Mouse (Mus musculus): ENCODE measurements around the gene Alox8. TPM values are rescaled to one million over a fixed set of nuclear protein-coding genes. Genes with fewer than 3 reads are reported as not detected.

The Alox8 gene
- polyA plus RNA-seq, 1 experiment from 2014 or later: 0.09 TPM

GRCm38 (mm10) chr11:69174722-69175121, 22.9 kb downstream of the Alox8 start:
- no peak overlapping the region for H3K4me2 ChIP-seq (replicated peaks)
- no peak overlapping the region for H3K9ac ChIP-seq
- no peaks in the 10 kb centered on the region for H3K4me1 ChIP-seq
- no peak overlapping the region for H3K4me3 ChIP-seq
- H3K27ac ChIP-seq: no peak overlapping the region
- 86% methylated on average over 7 of the region's 7 CpGs for WGBS
- no peak for ATAC-seq (ENCODE audit: low FRiP score, low read depth)
- H3K9me3 ChIP-seq: no peaks in the 10 kb centered on the region
- no peaks in the 10 kb centered on the region for H3K36me3 ChIP-seq
- H3K27me3 ChIP-seq (replicated peaks): peaks cover 4% of the 10 kb centered on the region; the same call in 1 of the 2 replicates

DNA sequence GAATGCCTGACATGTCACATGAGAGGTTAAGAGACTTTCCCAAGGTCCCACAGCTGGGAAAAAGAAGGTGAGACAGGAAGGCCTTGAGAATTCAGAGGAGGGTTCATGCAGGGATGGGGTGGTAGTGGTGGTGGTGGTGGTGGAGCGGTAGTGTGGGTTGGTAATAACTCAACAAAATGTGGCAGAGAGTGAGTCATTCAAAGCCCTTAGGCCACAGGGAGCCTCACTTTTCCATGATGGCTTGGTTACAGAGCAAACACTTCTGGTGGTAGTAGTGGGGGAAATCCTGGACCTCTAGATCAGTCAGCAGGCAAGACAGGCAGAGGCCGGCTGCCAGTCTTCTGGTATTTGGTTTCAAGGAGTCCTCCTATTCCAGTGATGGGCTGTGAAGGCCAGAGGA, 25.0 kb downstream of the Alox8 start:
- no peaks in the 10 kb centered on the region for H3K36me3 ChIP-seq
- no peak overlapping the region for H3K27ac ChIP-seq
- no peak overlapping the region for H3K4me3 ChIP-seq
- peaks cover 4% of the 10 kb centered on the region; the same call in 1 of the 2 replicates for H3K27me3 ChIP-seq (replicated peaks)
- no peak overlapping the region for H3K9ac ChIP-seq
- H3K4me2 ChIP-seq (replicated peaks): no peak overlapping the region
- H3K4me1 ChIP-seq: no peaks in the 10 kb centered on the region
- 84% methylated on average over 2 of the region's 2 CpGs for WGBS
- no peak for ATAC-seq (ENCODE audit: low FRiP score, low read depth)
- no peaks in the 10 kb centered on the region for H3K9me3 ChIP-seq

DNA sequence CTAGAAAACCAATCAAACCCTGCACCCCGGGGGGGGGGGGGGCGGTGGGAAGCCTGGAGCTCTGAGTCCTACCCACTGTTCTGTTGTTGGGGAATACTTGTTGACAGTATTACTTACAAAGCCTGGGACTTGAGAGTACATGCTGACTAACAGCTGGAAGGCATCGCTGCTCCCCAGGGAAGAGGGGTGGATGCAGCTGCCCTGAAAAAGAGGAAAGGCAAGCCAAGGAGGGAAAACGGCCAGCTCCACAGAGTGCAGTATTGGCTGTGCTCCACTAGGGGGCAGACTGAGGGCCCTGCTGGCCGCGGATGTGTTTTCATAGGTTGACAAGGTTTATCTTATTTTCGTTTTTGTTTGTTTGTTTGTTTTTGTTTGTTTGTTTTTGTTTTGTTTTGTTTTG, 26.0 kb downstream of the Alox8 start:
- H3K4me3 ChIP-seq: no peak overlapping the region
- H3K9ac ChIP-seq: no peak overlapping the region
- H3K4me1 ChIP-seq: no peaks in the 10 kb centered on the region
- no peaks in the 10 kb centered on the region for H3K36me3 ChIP-seq
- H3K27ac ChIP-seq: no peak overlapping the region
- no peak for ATAC-seq (ENCODE audit: low FRiP score, low read depth)
- H3K27me3 ChIP-seq (replicated peaks): peaks cover 4% of the 10 kb centered on the region; the same call in 1 of the 2 replicates
- no peaks in the 10 kb centered on the region for H3K9me3 ChIP-seq
- 33% methylated on average over 7 of the region's 7 CpGs for WGBS
- H3K4me2 ChIP-seq (replicated peaks): no peak overlapping the region

DNA sequence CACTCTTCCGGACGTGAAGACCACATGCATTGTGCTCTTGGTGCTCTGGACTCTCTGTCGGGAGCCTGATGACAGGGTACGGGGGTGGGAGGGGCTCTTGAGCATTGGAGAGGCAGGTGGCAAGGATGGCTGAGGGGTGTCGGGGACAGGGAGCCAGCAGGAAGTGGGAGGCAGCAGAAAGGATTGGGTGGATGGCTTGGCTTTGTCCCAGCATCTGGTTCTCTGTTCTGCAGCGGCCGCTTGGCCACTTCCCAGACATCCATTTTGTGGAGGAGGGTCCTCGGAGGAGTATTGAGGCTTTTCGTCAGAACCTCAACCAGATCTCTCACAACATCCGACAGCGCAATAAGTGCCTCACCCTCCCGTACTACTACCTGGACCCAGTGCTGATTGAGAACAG, 28.3 kb downstream of the Alox8 start:
- no peaks in the 10 kb centered on the region for H3K4me1 ChIP-seq

GRCm38 (mm10) chr11:69156800-69157199, 40.8 kb downstream of the Alox8 start, which contains the start of gene Alox12b:
Gene Alox12b, plus strand, starts transcription at chr11:69156989.
- Histone ChIP-seq H3K9ac (0 out of 2 replicates have a peak within 1 kb of the TSS, but pooled peaks have one; percentile 33), H3K27ac (no peak within 1 kb of the TSS), H3K4me1 (peaks cover 8% of the 10 kb centered on the region), H3K4me3 (peak within 1 kb of the TSS; percentile 17; the same call in 1 of the 2 replicates), H3K27me3 (replicated peaks) (peaks cover 21% of the 10 kb centered on the region), H3K36me3 (no peaks in the 10 kb centered on the region), H3K4me2 (replicated peaks) (peak within 1 kb of the TSS; percentile 54), H3K9me3 (no peaks in the 10 kb centered on the region)
- WGBS: 5% methylated on average over 18 of the region's 18 CpGs
- peak; percentile 56; the same call in 1 of the 2 replicates for ATAC-seq (ENCODE audit: low FRiP score, low read depth)

More for the DNA sequence above, 28.3 kb downstream of the Alox8 start:
- H3K27me3 ChIP-seq (replicated peaks): peaks cover 4% of the 10 kb centered on the region; the same call in 1 of the 2 replicates
- no peaks in the 10 kb centered on the region for H3K36me3 ChIP-seq
- no peaks in the 10 kb centered on the region for H3K9me3 ChIP-seq
- ATAC-seq (ENCODE audit: low FRiP score, low read depth): no peak
- no peak overlapping the region for H3K27ac ChIP-seq
- no peak overlapping the region for H3K9ac ChIP-seq
- WGBS: 93% methylated on average over 12 of the region's 12 CpGs
- H3K4me3 ChIP-seq: no peak overlapping the region
- H3K4me2 ChIP-seq (replicated peaks): no peak overlapping the region

DNA sequence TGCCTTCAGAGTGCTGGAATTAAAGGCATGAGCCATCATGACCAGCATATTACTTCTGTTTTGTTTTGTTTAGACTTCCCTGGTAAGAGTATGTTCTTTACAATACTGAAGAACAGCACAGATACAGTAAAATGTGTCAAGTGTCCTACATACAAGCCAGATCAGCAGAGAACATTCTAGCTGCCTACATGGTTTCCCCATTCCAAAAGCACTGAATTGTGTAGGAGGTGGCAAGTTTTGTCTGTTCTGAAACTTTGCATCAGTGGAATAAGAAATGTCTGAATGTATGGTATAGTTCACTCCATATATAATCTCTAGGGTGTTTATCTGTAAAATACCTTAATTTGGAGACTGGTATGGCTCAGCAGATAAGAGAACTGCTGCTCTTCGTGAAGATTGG, 42.3 kb downstream of the Alox8 start:
- Histone ChIP-seq H3K27me3 (replicated peaks) (peaks cover 26% of the 10 kb centered on the region), H3K9ac (no peak overlapping the region)
- 57% methylated on average over 1 of the region's 1 CpGs for WGBS

DNA sequence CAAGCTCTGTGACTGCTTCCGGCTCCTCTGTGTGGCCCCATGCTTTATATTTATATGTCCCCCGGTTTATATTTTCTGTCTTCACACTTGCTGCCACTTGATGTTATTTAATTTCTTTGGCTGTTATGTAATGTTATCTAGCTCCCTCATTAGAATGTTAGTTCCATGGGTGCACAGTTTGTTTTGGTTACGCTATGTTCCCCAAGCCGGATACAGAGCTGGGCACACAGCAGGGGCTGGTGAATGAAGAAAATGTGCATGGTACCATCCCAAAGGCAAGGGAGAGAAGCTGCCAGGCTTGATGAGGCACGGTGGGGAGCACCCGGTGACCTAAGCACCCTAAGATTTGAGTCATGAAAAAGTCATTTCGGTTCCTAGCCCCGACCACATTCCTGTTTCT, 43.8 kb downstream of the Alox8 start:
- no peak overlapping the region for H3K27ac ChIP-seq
- no peak for ATAC-seq (ENCODE audit: low FRiP score, low read depth)
- H3K9me3 ChIP-seq: no peaks in the 10 kb centered on the region
- no peak overlapping the region for H3K4me3 ChIP-seq
- H3K4me1 ChIP-seq: peaks cover 11% of the 10 kb centered on the region
- peaks cover 26% of the 10 kb centered on the region for H3K27me3 ChIP-seq (replicated peaks)
- H3K9ac ChIP-seq: no peak overlapping the region
- 86% methylated on average over 8 of the region's 8 CpGs for WGBS
- no peak overlapping the region for H3K4me2 ChIP-seq (replicated peaks)
- H3K36me3 ChIP-seq: no peaks in the 10 kb centered on the region

More for the DNA sequence above, 42.3 kb downstream of the Alox8 start:
- Histone ChIP-seq H3K4me3 (no peak overlapping the region), H3K27ac (no peak overlapping the region), H3K9me3 (no peaks in the 10 kb centered on the region), H3K4me2 (replicated peaks) (no peak overlapping the region), H3K36me3 (no peaks in the 10 kb centered on the region), H3K4me1 (peaks cover 11% of the 10 kb centered on the region)
- no peak for ATAC-seq (ENCODE audit: low FRiP score, low read depth)

- Histone ChIP-seq H3K9ac (no peak overlapping the region), H3K27me3 (replicated peaks) (0 out of 2 replicates have a peak, but pooled peaks cover 9% of the 10 kb centered on the region), H3K36me3 (no peaks in the 10 kb centered on the region), H3K27ac (no peak overlapping the region), H3K4me2 (replicated peaks) (peak overlapping the region; percentile 36), H3K4me3 (no peak overlapping the region), H3K4me1 (0 out of 2 replicates have a peak, but pooled peaks cover 4% of the 10 kb centered on the region), H3K9me3 (no peaks in the 10 kb centered on the region)
- no peak for ATAC-seq (ENCODE audit: low FRiP score, low read depth)
- 66% methylated on average over 6 of the region's 6 CpGs for whole genome bisulfite sequencing
These were observed 46.6 kb downstream of the Alox8 start for GRCm38 (mm10) chr11:69151004-69151403.

DNA sequence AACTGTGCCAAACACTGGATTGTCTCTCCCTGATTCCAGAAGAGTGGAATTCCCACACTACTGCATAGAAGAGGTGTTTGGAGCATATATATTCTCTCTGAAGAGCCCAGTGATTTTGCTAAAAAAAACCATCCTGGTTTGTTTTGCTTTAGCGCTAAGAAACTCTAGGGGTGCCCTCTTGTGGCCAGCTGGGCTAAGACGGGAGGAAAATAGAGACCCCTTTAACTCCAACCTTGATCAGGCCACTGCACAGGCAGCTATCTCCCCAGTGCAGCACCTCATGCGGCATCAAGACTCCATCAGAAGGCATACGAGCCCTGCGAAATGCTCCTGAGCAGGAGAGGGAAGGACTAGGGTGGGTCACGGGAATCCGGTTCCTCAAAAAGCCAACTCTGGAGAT, 47.2 kb downstream of the Alox8 start:
- Histone ChIP-seq H3K9me3 (no peaks in the 10 kb centered on the region), H3K9ac (0 out of 2 replicates have a peak overlapping the region, but pooled peaks have one; percentile 26), H3K4me3 (peak overlapping the region; percentile 5; the same call in 1 of the 2 replicates), H3K27me3 (replicated peaks) (0 out of 2 replicates have a peak, but pooled peaks cover 7% of the 10 kb centered on the region), H3K4me2 (replicated peaks) (peak overlapping the region; percentile 36), H3K4me1 (0 out of 2 replicates have a peak, but pooled peaks cover 4% of the 10 kb centered on the region), H3K36me3 (no peaks in the 10 kb centered on the region), H3K27ac (no peak overlapping the region)
- ATAC-seq (ENCODE audit: low FRiP score, low read depth): no peak
- 12% methylated on average over 7 of the region's 7 CpGs for WGBS

DNA sequence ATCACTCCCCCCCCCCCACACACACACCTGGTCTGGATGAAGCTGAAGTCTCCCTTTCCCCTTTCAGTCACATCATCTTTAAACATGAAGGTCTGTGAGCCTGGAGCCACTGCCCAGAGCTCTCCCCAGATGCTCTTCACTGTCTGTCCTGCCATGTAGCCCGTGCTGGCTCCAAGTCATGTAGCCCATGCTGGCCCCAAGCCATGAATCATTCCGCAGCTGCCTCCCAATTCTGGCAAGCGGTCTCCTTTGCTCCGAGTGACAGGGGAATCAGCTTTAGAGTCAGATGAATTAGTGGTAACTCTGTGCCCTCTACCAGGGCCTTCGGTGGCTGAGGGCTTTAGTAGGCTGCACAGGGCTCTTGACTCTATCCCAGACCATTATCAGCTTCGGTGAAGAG, 47.9 kb downstream of the Alox8 start:
- Histone ChIP-seq H3K27me3 (replicated peaks) (0 out of 2 replicates have a peak, but pooled peaks cover 5% of the 10 kb centered on the region), H3K9ac (no peak overlapping the region), H3K36me3 (no peaks in the 10 kb centered on the region), H3K27ac (no peak overlapping the region), H3K9me3 (no peaks in the 10 kb centered on the region), H3K4me1 (0 out of 2 replicates have a peak, but pooled peaks cover 4% of the 10 kb centered on the region), H3K4me2 (replicated peaks) (no peak overlapping the region), H3K4me3 (no peak overlapping the region)
- ATAC-seq (ENCODE audit: low FRiP score, low read depth): no peak
- 80% methylated on average over 6 of the region's 6 CpGs for WGBS

- no peak overlapping the region for H3K27ac ChIP-seq
- H3K9ac ChIP-seq: no peak overlapping the region
- H3K4me3 ChIP-seq: no peak overlapping the region
- no peak overlapping the region for H3K4me2 ChIP-seq (replicated peaks)
- no peak for ATAC-seq (ENCODE audit: low FRiP score, low read depth)
- WGBS: 92% methylated on average over 5 of the region's 5 CpGs
- H3K27me3 ChIP-seq (replicated peaks): 0 out of 2 replicates have a peak, but pooled peaks cover 5% of the 10 kb centered on the region
- H3K9me3 ChIP-seq: no peaks in the 10 kb centered on the region
- H3K4me1 ChIP-seq: 0 out of 2 replicates have a peak, but pooled peaks cover 4% of the 10 kb centered on the region
- H3K36me3 ChIP-seq: no peaks in the 10 kb centered on the region
These were observed 49.1 kb downstream of the Alox8 start for GRCm38 (mm10) chr11:69148451-69148960.

DNA sequence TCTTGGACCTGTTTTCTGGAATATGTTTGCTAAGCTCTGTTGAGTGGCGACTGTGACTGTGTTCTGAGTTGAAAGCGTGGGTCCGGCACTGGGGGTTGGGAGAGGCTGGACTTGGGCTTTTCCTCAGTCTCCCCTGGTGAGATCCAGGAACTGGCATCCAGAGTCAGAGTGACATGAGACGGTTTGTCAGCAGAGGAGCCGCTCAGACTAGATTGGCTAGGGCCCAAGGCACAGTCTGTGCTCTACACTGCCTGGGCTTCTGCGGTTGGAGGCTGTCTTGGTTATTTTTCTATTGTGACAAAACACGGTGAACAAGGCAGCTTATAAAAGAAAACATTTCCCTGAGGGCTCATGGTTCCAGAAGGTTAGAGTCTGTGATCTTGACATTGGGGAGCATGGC, 50.1 kb downstream of the Alox8 start:
- ATAC-seq (ENCODE audit: low FRiP score, low read depth): no peak
- H3K4me3 ChIP-seq: no peak overlapping the region
- 0 out of 2 replicates have a peak, but pooled peaks cover 5% of the 10 kb centered on the region for H3K27me3 ChIP-seq (replicated peaks)
- 0 out of 2 replicates have a peak, but pooled peaks cover 4% of the 10 kb centered on the region for H3K4me1 ChIP-seq
- H3K27ac ChIP-seq: no peak overlapping the region
- no peaks in the 10 kb centered on the region for H3K36me3 ChIP-seq
- no peaks in the 10 kb centered on the region for H3K9me3 ChIP-seq
- H3K9ac ChIP-seq: no peak overlapping the region
- 82% methylated on average over 7 of the region's 7 CpGs for WGBS
- no peak overlapping the region for H3K4me2 ChIP-seq (replicated peaks)

DNA sequence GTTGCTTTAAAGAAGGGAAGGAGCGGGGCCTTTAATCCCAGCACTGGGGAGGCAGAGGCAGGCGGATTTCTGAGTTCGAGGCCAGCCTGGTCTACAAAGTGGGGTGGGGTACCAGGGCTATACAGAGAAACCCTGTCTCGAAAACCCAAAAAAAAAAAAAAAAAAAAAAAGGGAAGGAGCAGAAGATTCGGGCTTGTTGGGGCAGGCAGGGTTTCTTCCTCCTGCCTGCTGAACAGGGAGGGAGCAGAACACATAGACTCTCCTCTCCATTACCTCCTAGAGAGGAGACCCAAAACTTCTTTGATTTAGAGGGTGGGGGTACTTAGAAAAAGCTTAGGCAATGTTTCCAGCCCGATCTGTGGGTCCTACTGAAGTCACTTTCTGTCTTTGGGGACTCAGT, 62.3 kb downstream of the Alox8 start:
- Histone ChIP-seq H3K9ac (no peak overlapping the region), H3K9me3 (no peaks in the 10 kb centered on the region), H3K36me3 (no peaks in the 10 kb centered on the region), H3K27ac (no peak overlapping the region), H3K4me3 (no peak overlapping the region), H3K4me1 (peaks cover 8% of the 10 kb centered on the region), H3K4me2 (replicated peaks) (no peak overlapping the region), H3K27me3 (replicated peaks) (peaks cover 7% of the 10 kb centered on the region; the same call in 1 of the 2 replicates)
- ATAC-seq (ENCODE audit: low FRiP score, low read depth): no peak
- WGBS: 90% methylated on average over 6 of the region's 6 CpGs
